9 mouse cellular contexts compared by ENCODE assay signal in genomic region chr9:92207307-92207706, GRCm38 (mm10). TPM values are rescaled to one million over a fixed set of nuclear protein-coding genes. Genes with fewer than 3 reads are reported as not detected.
DNase-seq lines count a peak whose midpoint lies in the region; ATAC-seq and TF ChIP-seq lines count a peak whose summit lies in the region.
"Had no signal": no experiment of that assay in that cellular context is flagged by ENCODE, and none has a peak within 500 bp of the region (broad histone marks: within the 10 kb centered on the region; RNA-seq: fewer than 3 reads in every experiment).

No protein-coding gene starts in this region.

- 47% methylated on average over 4 of the region's 4 CpGs for WGBS in intestine, embryonic 14.5 days
- WGBS in intestine, embryonic 16.5 days, result 40% methylated on average over 4 of the region's 4 CpGs
- 35% methylated on average over 4 of the region's 4 CpGs for WGBS in forebrain, embryonic 16.5 days

- no peak overlapping the region for H3K4me3 ChIP-seq in intestine, embryonic 14.5 days (ENCODE audit: low read depth, low read length)
- no peak overlapping the region for H3K4me3 ChIP-seq in intestine, embryonic 16.5 days (ENCODE audit: low read length)
- H3K4me3 ChIP-seq in CH12.LX (replicated peaks in 1 of 3; ENCODE audit: low read depth in 2 of 3, low read length in 2 of 3, poor library complexity in 1 of 3), result peak overlapping the region; percentile 32 to 58 (median 53)
- no peak overlapping the region for H3K4me3 ChIP-seq in forebrain, embryonic 16.5 days (replicated peaks; ENCODE audit: low read length)
- H3K4me3 ChIP-seq: limb, embryonic 15.5 days had no signal

- H3K79me2 ChIP-seq in CH12.LX (replicated peaks; ENCODE audit: control insufficient read depth, extremely low read depth, insufficient read depth, poor library complexity, severe bottlenecking), result no peaks in the 10 kb centered on the region

- peak; percentile 65 for DNase-seq in intestine, embryonic 14.5 days (ENCODE audit: low spot score)
- peak; percentile 70 for DNase-seq in CH12.LX (ENCODE audit: extremely low read depth)
- peak; percentile 34 for DNase-seq in c-Kit-positive CD71-positive TER-119-negative erythroid progenitor cells, embryonic 14.5 days (ENCODE audit: low read depth)
- DNase-seq in layer of hippocampus, adult 11-12 months (ENCODE audit: low spot score), result peak; percentile 71
- DNase-seq in thymus, postnatal 25 days, result peak; percentile 13

- no peak for ATAC-seq in intestine, embryonic 14.5 days (replicated peaks; ENCODE audit: low FRiP score, low TSS enrichment, low read depth)
- ATAC-seq in intestine, embryonic 16.5 days, result no peak
- peak; percentile 57; the same call in 1 of the 2 replicates for ATAC-seq in forebrain, embryonic 16.5 days
- ATAC-seq in megakaryocyte-erythroid progenitor cell, adult 5-6 weeks (replicated peaks; ENCODE audit: low FRiP score, low TSS enrichment, poor library complexity, severe bottlenecking), result peak; percentile 68

- H3K9me3 ChIP-seq in intestine, embryonic 14.5 days (ENCODE audit: control insufficient read depth, low read length), result no peaks in the 10 kb centered on the region
- H3K9me3 ChIP-seq in intestine, embryonic 16.5 days (ENCODE audit: control insufficient read depth, low read length), result no peaks in the 10 kb centered on the region
- no peaks in the 10 kb centered on the region for H3K9me3 ChIP-seq in CH12.LX (replicated peaks; ENCODE audit: low read length)
- no peaks in the 10 kb centered on the region for H3K9me3 ChIP-seq in forebrain, embryonic 16.5 days (ENCODE audit: control insufficient read depth, low read length)
- H3K9me3 ChIP-seq: limb, embryonic 15.5 days had no signal

- H3K27ac ChIP-seq in intestine, embryonic 14.5 days (ENCODE audit: low read depth), result no peak overlapping the region
- H3K27ac ChIP-seq in intestine, embryonic 16.5 days (ENCODE audit: low read length), result no peak overlapping the region
- H3K27ac ChIP-seq in CH12.LX (ENCODE audit: insufficient read depth, low read depth), result no peak overlapping the region
- H3K27ac ChIP-seq in forebrain, embryonic 16.5 days (ENCODE audit: low read length), result no peak overlapping the region
- H3K27ac ChIP-seq: limb, embryonic 15.5 days had no signal

- no peaks in the 10 kb centered on the region for H3K27me3 ChIP-seq in intestine, embryonic 14.5 days (replicated peaks; ENCODE audit: control insufficient read depth, insufficient read depth, low read length)
- no peaks in the 10 kb centered on the region for H3K27me3 ChIP-seq in intestine, embryonic 16.5 days (replicated peaks; ENCODE audit: control insufficient read depth, insufficient read depth, low read length)
- no peaks in the 10 kb centered on the region for H3K27me3 ChIP-seq in CH12.LX (replicated peaks)
- no peaks in the 10 kb centered on the region for H3K27me3 ChIP-seq in forebrain, embryonic 16.5 days (replicated peaks; ENCODE audit: control insufficient read depth, insufficient read depth, low read length)
- H3K27me3 ChIP-seq: limb, embryonic 15.5 days had no signal

- peak; percentile 67 for TF ChIP-seq RAD21 in CH12.LX (IDR thresholded peaks at IDR 0.05; ENCODE audit: low read depth, low read length)

- peak in 1 of 2 experiments; percentile 70; a peak in 2 of 4 replicates for TF ChIP-seq CTCF in CH12.LX (conservative IDR thresholded peaks at IDR 0.05 in 1 of 2, IDR thresholded peaks at IDR 0.05 in 1 of 2; ENCODE audit: low read depth in 2 of 2, low read length in 2 of 2)

- TF ChIP-seq POLR2A in CH12.LX (IDR thresholded peaks at IDR 0.05; ENCODE audit: low read depth, low read length), result no peak

- no peaks in the 10 kb centered on the region for H3K36me3 ChIP-seq in intestine, embryonic 14.5 days (ENCODE audit: control insufficient read depth, insufficient read depth, low read length)
- H3K36me3 ChIP-seq in intestine, embryonic 16.5 days (ENCODE audit: control insufficient read depth, insufficient read depth, low read length), result no peaks in the 10 kb centered on the region
- H3K36me3 ChIP-seq in CH12.LX (replicated peaks in 1 of 2; ENCODE audit: control insufficient read depth in 1 of 2, insufficient read depth in 1 of 2, low read length in 1 of 2), result no peaks in the 10 kb centered on the region
- no peaks in the 10 kb centered on the region for H3K36me3 ChIP-seq in forebrain, embryonic 16.5 days (ENCODE audit: control insufficient read depth, insufficient read depth)
- H3K36me3 ChIP-seq: limb, embryonic 15.5 days had no signal

- dilution Hi-C loops in CH12.LX (cut with MboI; ENCODE audit: extremely low pct_ligation_motif_present, extremely low pct_unique_long_range_greater_than_20kb, low sequenced_read_pairs), result no loop called here

- no peak overlapping the region for H3K9ac ChIP-seq in intestine, embryonic 14.5 days (ENCODE audit: low read length)
- H3K9ac ChIP-seq in intestine, embryonic 16.5 days (ENCODE audit: low read depth, low read length), result no peak overlapping the region
- peak overlapping the region; percentile 78; the same call in 1 of the 2 replicates for H3K9ac ChIP-seq in CH12.LX (ENCODE audit: insufficient read depth, low read depth)
- H3K9ac ChIP-seq in forebrain, embryonic 16.5 days (replicated peaks; ENCODE audit: low read depth, low read length), result no peak overlapping the region
- H3K9ac ChIP-seq: limb, embryonic 15.5 days had no signal

- TF ChIP-seq EP300 in CH12.LX (IDR thresholded peaks at IDR 0.05; ENCODE audit: low read length), result no peak

- in situ Hi-C loops in CH12.LX (cut with MboI; ENCODE audit: low pct_ligation_motif_present, low pct_unique_long_range_greater_than_20kb, low sequenced_read_pairs), result loop anchor here (25.0 kb wide), 1 partner anchor 405 kb away; no protein-coding TSS in a partner anchor

- H3K4me2 ChIP-seq in intestine, embryonic 14.5 days (ENCODE audit: low read length), result no peak overlapping the region
- H3K4me2 ChIP-seq in intestine, embryonic 16.5 days (ENCODE audit: low read depth, low read length), result no peak overlapping the region
- H3K4me2 ChIP-seq in CH12.LX (ENCODE audit: insufficient read depth, low read depth, poor library complexity, severe bottlenecking), result peak overlapping the region; percentile 97; the same call in 1 of the 2 replicates
- H3K4me2 ChIP-seq in forebrain, embryonic 16.5 days (ENCODE audit: low read length), result no peak overlapping the region
- H3K4me2 ChIP-seq: limb, embryonic 15.5 days had no signal

- no peaks in the 10 kb centered on the region for H3K4me1 ChIP-seq in intestine, embryonic 14.5 days (replicated peaks; ENCODE audit: control insufficient read depth, insufficient read depth, low read length)
- peaks cover 3% of the 10 kb centered on the region; the same call in 1 of the 2 replicates for H3K4me1 ChIP-seq in intestine, embryonic 16.5 days (ENCODE audit: control insufficient read depth, insufficient read depth, low read length)
- peaks cover 0 to 16% of the 10 kb centered on the region in 2 experiments; a peak in 1 of 4 replicates for H3K4me1 ChIP-seq in CH12.LX (ENCODE audit: control insufficient read depth in 1 of 2, insufficient read depth in 2 of 2)
- H3K4me1 ChIP-seq in forebrain, embryonic 16.5 days (replicated peaks; ENCODE audit: control insufficient read depth, insufficient read depth, low read length), result 0 out of 2 replicates have a peak, but pooled peaks cover 3% of the 10 kb centered on the region
- H3K4me1 ChIP-seq: limb, embryonic 15.5 days had no signal

TF ChIP-seq in CH12.LX, 34 proteins besides CTCF, POLR2A, EP300 and RAD21:
- TF ChIP-seq SMC3 (IDR thresholded peaks at IDR 0.05; ENCODE audit: low read depth, low read length) (peak; percentile 64), IRF4 (IDR thresholded peaks at IDR 0.05; ENCODE audit: low read depth, low read length) (0 out of 2 replicates have a peak, but pooled peaks have one; percentile 12), MYC (IDR thresholded peaks at IDR 0.05; ENCODE audit: low read depth, low read length) (0 out of 2 replicates have a peak, but pooled peaks have one; percentile 38), ELF1 (IDR thresholded peaks at IDR 0.05; ENCODE audit: low read depth, low read length) (no peak), TBP (conservative IDR thresholded peaks at IDR 0.05; ENCODE audit: low read depth, low read length) (no peak)

RNA-seq across cellular contexts. Expression of gene Plscr5, which starts 14.6 kb away (rescaled TPM):
- polyA plus RNA-seq in intestine, embryonic 14.5 days (2014; fragmentation: Nextera tagmentation; extraction: Ambion mirVana), result not detected in 2 replicates
- polyA plus RNA-seq in intestine, embryonic 16.5 days (2015; fragmentation: Nextera tagmentation; extraction: Ambion mirVana), result not detected in 2 replicates
- total RNA-seq in CH12.LX (2012; rRNA removed), result not detected in 2 replicates
- total RNA-seq in CH12.LX (2014; rRNA removed), result not detected in 2 replicates
- polyA plus RNA-seq in CH12.LX (2012; ENCODE audit: insufficient read length, low read depth), result not detected in 2 replicates
- polyA plus RNA-seq in forebrain, embryonic 16.5 days (2015; fragmentation: Nextera tagmentation; extraction: Ambion mirVana), result 0.18 and 0.21 TPM in 2 replicates
- not detected in 2 replicates for total RNA-seq in megakaryocyte-erythroid progenitor cell, adult 5-6 weeks (2014; fragmentation: Nextera tagmentation)
- not detected in 2 replicates for total RNA-seq in megakaryocyte-erythroid progenitor cell, adult 5-6 weeks (2017)
- polyA plus RNA-seq: limb, embryonic 15.5 days had no signal

RNA-seq across cellular contexts. Expression of gene Plscr1, which starts 42.2 kb away (rescaled TPM):
- polyA plus RNA-seq in intestine, embryonic 14.5 days (2014; fragmentation: Nextera tagmentation; extraction: Ambion mirVana), result 68.3 and 68.8 TPM in 2 replicates
- polyA plus RNA-seq in intestine, embryonic 16.5 days (2015; fragmentation: Nextera tagmentation; extraction: Ambion mirVana), result 129 and 139 TPM in 2 replicates
- 206 and 403 TPM in 2 replicates for total RNA-seq in CH12.LX (2012; rRNA removed)
- 489 and 502 TPM in 2 replicates for total RNA-seq in CH12.LX (2014; rRNA removed)
- 194 and 201 TPM in 2 replicates for polyA plus RNA-seq in CH12.LX (2012; ENCODE audit: insufficient read length, low read depth)
- polyA plus RNA-seq in forebrain, embryonic 16.5 days (2015; fragmentation: Nextera tagmentation; extraction: Ambion mirVana), result 5.9 and 6.5 TPM in 2 replicates
- 79.8 and 102 TPM in 2 replicates for total RNA-seq in megakaryocyte-erythroid progenitor cell, adult 5-6 weeks (2014; fragmentation: Nextera tagmentation)
- total RNA-seq in megakaryocyte-erythroid progenitor cell, adult 5-6 weeks (2017), result 103 and 137 TPM in 2 replicates

Comparison
In these comparisons a context has a peak if more than half of its experiments do, and no peak if none do; other contexts are left out.
1. ATAC-seq: peak in forebrain, embryonic 16.5 days (single experiment) and megakaryocyte-erythroid progenitor cell, adult 5-6 weeks (single experiment); none in intestine, embryonic 14.5 days (single experiment) and intestine, embryonic 16.5 days (single experiment).
2. DNase-seq: peak in every context shown above with its lines; median percentile 71 in layer of hippocampus, adult 11-12 months; 70 in CH12.LX; 65 in intestine, embryonic 14.5 days; 34 in c-Kit-positive CD71-positive TER-119-negative erythroid progenitor cells, embryonic 14.5 days; 13 in thymus, postnatal 25 days.
3. H3K4me3 ChIP-seq: peak in CH12.LX (3 of 3); none in intestine, embryonic 14.5 days (single experiment), intestine, embryonic 16.5 days (single experiment) and forebrain, embryonic 16.5 days (single experiment).